Mouse (Mus musculus) heart, adult 2 months (tissue): ENCODE results near the gene Pid1. TPM values are rescaled to one million over a fixed set of nuclear protein-coding genes. Genes with fewer than 3 reads are reported as not detected.

Source experiments
- DNase-seq, 2 experiments: peaks; one replicate each; pipeline ENCODE4 v3.0.0; 2021
- H3K27ac ChIP-seq: fragments of 200-600 bp; 2 replicates; pipeline ENCODE4 v1.8.1; 2022
- H3K27me3 ChIP-seq: fragments of 200-500 bp; 2 replicates; pipeline ENCODE4 v1.6.1; 2012; ENCODE audit warnings: mild to moderate bottlenecking, low read length, inconsistent platforms, mixed read lengths; ENCODE audit not compliant: control insufficient read depth, insufficient read depth
- H3K36me3 ChIP-seq: fragments of 200-500 bp; 2 replicates; pipeline ENCODE4 v1.6.1; 2012; ENCODE audit warnings: low read length, inconsistent platforms; ENCODE audit not compliant: control insufficient read depth, insufficient read depth
- H3K4me1 ChIP-seq: fragments of 200-500 bp; 2 replicates; pipeline ENCODE4 v1.6.1; 2011; ENCODE audit warnings: low read length; ENCODE audit not compliant: control insufficient read depth, insufficient read depth
- H3K4me3 ChIP-seq: fragments of 200-600 bp; 2 replicates; pipeline ENCODE4 v1.8.1; 2022
- H3K79me2 ChIP-seq: fragments of 200-500 bp; replicated peaks from 2 replicates; pipeline ENCODE4 v1.6.1; 2012; ENCODE audit warnings: mild to moderate bottlenecking, inconsistent platforms, low read length, moderate library complexity, mixed read lengths; ENCODE audit not compliant: control insufficient read depth, insufficient read depth
- H3K9ac ChIP-seq: fragments of 200-500 bp; 2 replicates; pipeline ENCODE4 v1.6.1; 2012; ENCODE audit warnings: low read depth, mild to moderate bottlenecking, control low read depth, inconsistent platforms, low read length, mixed read lengths
- CTCF ChIP-seq: fragments of 200-600 bp; IDR thresholded peaks from 2 replicates; pipeline ENCODE4 v1.8.1; 2022; ENCODE audit warnings: antibody characterized with exemption, mild to moderate bottlenecking, moderate library complexity
- EP300 ChIP-seq: fragments of 200-500 bp; IDR thresholded peaks from 2 replicates; pipeline ENCODE4 v1.6.1; 2011; ENCODE audit warnings: low read depth, low read length, control low read depth; ENCODE audit not compliant: insufficient read depth
- POLR2A ChIP-seq: fragments of 200-500 bp; IDR thresholded peaks from 2 replicates; pipeline ENCODE4 v1.6.1; 2011; ENCODE audit warnings: mild to moderate bottlenecking, low read depth, low read length, control low read depth; ENCODE audit not compliant: insufficient read depth
- WGBS: fragments of 180-500 bp; shearing (Covaris S2); methylation state at CpG from one replicate; pipeline ENCODE4 v1.1.7; 2018; 5-methylcytosine and 5-hydroxymethylcytosine counted together
- intact Hi-C: fragments of 180-260 bp; cut with DNase I; formaldehyde crosslinking; loops from one replicate; pipeline ENCODE4 v1.15.1; 2025
- polyA plus RNA-seq: library from polyadenylated mRNA; depleted of rRNA; stranded (reverse); fragments of >200 nt; gene quantifications from 2 replicates; pipeline ENCODE4 v1.2.3, GENCODE M21; 2012
- total RNA-seq, 2 experiments: library from RNA; stranded (reverse); gene quantifications; 2 replicates each; pipeline ENCODE4 v1.2.3; 2021

The Pid1 gene
- total and polyA plus RNA-seq, 3 experiments, result 8.9 to 9.4 (median 9.1) TPM

- no peaks in the 10 kb centered on the region for H3K79me2 ChIP-seq
- WGBS, result 71% methylated on average over 4 of the region's 4 CpGs
- no peaks in the 10 kb centered on the region for H3K36me3 ChIP-seq
- no peak overlapping the region for H3K27ac ChIP-seq
- TF ChIP-seq POLR2A, result no peak
- TF ChIP-seq CTCF, result no peak
- no peak for TF ChIP-seq EP300
- H3K27me3 ChIP-seq, result no peaks in the 10 kb centered on the region
- intact Hi-C loops, result no loop called here
- H3K9ac ChIP-seq, result no peak overlapping the region
- no peak for DNase-seq
- peaks cover 1% of the 10 kb centered on the region for H3K4me1 ChIP-seq
- no peak overlapping the region for H3K4me3 ChIP-seq
Measured at GRCm38 (mm10) chr1:84203494-84203893, 160.5 kb downstream of the Pid1 start.

- no peak overlapping the region for H3K27ac ChIP-seq
- 50% methylated on average over 2 of the region's 2 CpGs for WGBS
- no peaks in the 10 kb centered on the region for H3K36me3 ChIP-seq
- DNase-seq, result no peak
- H3K9ac ChIP-seq, result no peak overlapping the region
- H3K4me1 ChIP-seq, result peaks cover 1% of the 10 kb centered on the region
- no peaks in the 10 kb centered on the region for H3K79me2 ChIP-seq
- H3K27me3 ChIP-seq, result no peaks in the 10 kb centered on the region
- intact Hi-C loops, result no loop called here
- TF ChIP-seq POLR2A (no peak), CTCF (no peak), EP300 (no peak)
- H3K4me3 ChIP-seq, result no peak overlapping the region
Measured at GRCm38 (mm10) chr1:84199890-84200289, 164.1 kb downstream of the Pid1 start.

GRCm38 (mm10) chr1:84198887-84199286 lies 165.1 kb downstream of the Pid1 start:
- Histone ChIP-seq H3K4me1 (peaks cover 1% of the 10 kb centered on the region), H3K27me3 (no peaks in the 10 kb centered on the region), H3K9ac (no peak overlapping the region), H3K4me3 (no peak overlapping the region), H3K27ac (no peak overlapping the region), H3K36me3 (no peaks in the 10 kb centered on the region), H3K79me2 (no peaks in the 10 kb centered on the region)
- DNase-seq, result no peak
- intact Hi-C loops, result no loop called here
- no peak for TF ChIP-seq CTCF
- no peak for TF ChIP-seq POLR2A
- WGBS, result 74% methylated on average over 2 of the region's 2 CpGs

- peaks cover 1% of the 10 kb centered on the region for H3K4me1 ChIP-seq
- no peaks in the 10 kb centered on the region for H3K79me2 ChIP-seq
- no peak for DNase-seq
- no peak overlapping the region for H3K4me3 ChIP-seq
- no peak for TF ChIP-seq CTCF
- no peak for TF ChIP-seq POLR2A
- TF ChIP-seq EP300, result no peak
- no peaks in the 10 kb centered on the region for H3K36me3 ChIP-seq
- H3K27me3 ChIP-seq, result no peaks in the 10 kb centered on the region
- no peak overlapping the region for H3K9ac ChIP-seq
- intact Hi-C loops, result no loop called here
- no peak overlapping the region for H3K27ac ChIP-seq
Measured at GRCm38 (mm10) chr1:84192167-84192566, 171.8 kb downstream of the Pid1 start.

GRCm38 (mm10) chr1:84189446-84189845 lies 174.5 kb downstream of the Pid1 start:
- WGBS, result 52% methylated on average over 5 of the region's 5 CpGs
- H3K4me3 ChIP-seq, result no peak overlapping the region
- no peak overlapping the region for H3K9ac ChIP-seq
- H3K27ac ChIP-seq, result no peak overlapping the region
- peaks cover 1% of the 10 kb centered on the region for H3K4me1 ChIP-seq
- no peaks in the 10 kb centered on the region for H3K79me2 ChIP-seq
- DNase-seq, result peak in 1 of 2 experiments; percentile 21
- H3K36me3 ChIP-seq, result no peaks in the 10 kb centered on the region
- no peaks in the 10 kb centered on the region for H3K27me3 ChIP-seq
- TF ChIP-seq CTCF (no peak), POLR2A (no peak), EP300 (no peak)
- intact Hi-C loops, result no loop called here

- H3K27ac ChIP-seq, result no peak overlapping the region
- no peaks in the 10 kb centered on the region for H3K27me3 ChIP-seq
- H3K9ac ChIP-seq, result no peak overlapping the region
- WGBS, result 77% methylated on average over 4 of the region's 4 CpGs
- DNase-seq, result no peak
- peaks cover 1% of the 10 kb centered on the region for H3K4me1 ChIP-seq
- H3K79me2 ChIP-seq, result no peaks in the 10 kb centered on the region
- no peak for TF ChIP-seq POLR2A
- H3K36me3 ChIP-seq, result no peaks in the 10 kb centered on the region
- intact Hi-C loops, result no loop called here
- H3K4me3 ChIP-seq, result no peak overlapping the region
Measured at GRCm38 (mm10) chr1:84186756-84187437, 177.1 kb downstream of the Pid1 start.
